Mouse (Mus musculus) MEL (cell line): ENCODE data around the gene Dmtf1. TPM values are rescaled to one million over a fixed set of nuclear protein-coding genes. Genes with fewer than 3 reads are reported as not detected.

Experiments used
- DNase-seq: peaks from one replicate; pipeline ENCODE4 v3.0.0; 2011; ENCODE audit warnings: low read depth, low spot score
- H3K27ac ChIP-seq: 2 replicates; pipeline ENCODE4 v1.5.1; 2012; ENCODE audit warnings: low read depth, mild to moderate bottlenecking, control low read depth, low read length, moderate library complexity; ENCODE audit not compliant: control insufficient read depth
- H3K27me3 ChIP-seq, 2 experiments: fragments of 150-350 bp in 1 of 2; sonication (generic) in 1 of 2; 2 replicates each; pipeline ENCODE4 v1.6.1; 2012; ENCODE audit warnings: low read length in 2 of 2, mild to moderate bottlenecking in 2 of 2, improper control_type of control experiment in 1 of 2, moderate library complexity in 1 of 2; ENCODE audit not compliant: insufficient read depth in 2 of 2, control insufficient read depth in 1 of 2
- H3K36me3 ChIP-seq, 2 experiments: 2 replicates each; pipeline ENCODE4 v1.6.1; 2012 to 2014; ENCODE audit warnings: low read length in 2 of 2, improper control_type of control experiment in 1 of 2, inconsistent platforms in 1 of 2, mild to moderate bottlenecking in 1 of 2; ENCODE audit not compliant: insufficient read depth in 2 of 2, control insufficient read depth in 1 of 2
- H3K4me1 ChIP-seq, 2 experiments: fragments of 150-350 bp in 1 of 2; sonication (generic) in 1 of 2; 2 replicates each; pipeline ENCODE4 v1.6.1; 2012; ENCODE audit warnings: low read length in 2 of 2, improper control_type of control experiment in 1 of 2, mild to moderate bottlenecking in 1 of 2; ENCODE audit not compliant: insufficient read depth in 2 of 2, control insufficient read depth in 1 of 2
- H3K4me3 ChIP-seq, 2 experiments: fragments of 150-350 bp in 1 of 2; sonication (generic) in 1 of 2; 2 replicates each; pipeline ENCODE4 v1.5.1; 2012; ENCODE audit warnings: low read depth in 2 of 2, low read length in 2 of 2, mild to moderate bottlenecking in 2 of 2, moderate library complexity in 2 of 2, control low read depth in 1 of 2, improper control_type of control experiment in 1 of 2; ENCODE audit not compliant: control insufficient read depth in 1 of 2, insufficient read depth in 1 of 2
- H3K79me2 ChIP-seq: 2 replicates; pipeline ENCODE4 v1.6.1; 2012; ENCODE audit warnings: mild to moderate bottlenecking, low read length, moderate library complexity; ENCODE audit not compliant: control insufficient read depth, poor library complexity, insufficient read depth
- H3K9ac ChIP-seq: 2 replicates; pipeline ENCODE4 v1.6.1; 2012; ENCODE audit warnings: low read depth, mild to moderate bottlenecking, control low read depth, low read length, moderate library complexity; ENCODE audit not compliant: control insufficient read depth, poor library complexity, severe bottlenecking
- H3K9me3 ChIP-seq: fragments of 150-350 bp; sonication (generic); replicated peaks from 2 replicates; pipeline ENCODE4 v1.6.1; 2012; ENCODE audit warnings: mild to moderate bottlenecking, low read length, improper control_type of control experiment, moderate library complexity; ENCODE audit not compliant: insufficient read depth
- EP300 ChIP-seq, 2 experiments: IDR thresholded peaks; 2 replicates each; pipeline ENCODE4 v1.6.1; 2011; ENCODE audit warnings: improper control_type of control experiment in 2 of 2, low read length in 2 of 2, low read depth in 1 of 2, mild to moderate bottlenecking in 1 of 2
- GABPA ChIP-seq: IDR thresholded peaks from 2 replicates; pipeline ENCODE4 v1.6.1; 2012; ENCODE audit warnings: low read depth, mild to moderate bottlenecking, inconsistent platforms, low read length, improper control_type of control experiment, moderate library complexity
- HCFC1 ChIP-seq: IDR thresholded peaks from 2 replicates; pipeline ENCODE4 v1.6.1; 2012; ENCODE audit warnings: low read depth, mild to moderate bottlenecking, inconsistent platforms, low read length, improper control_type of control experiment, moderate library complexity
- KAT2A ChIP-seq: conservative IDR thresholded peaks from 2 replicates; pipeline ENCODE4 v1.6.1; 2012; ENCODE audit warnings: low read depth, low read length, improper control_type of control experiment, inconsistent platforms
- MAFK ChIP-seq: IDR thresholded peaks from 2 replicates; pipeline ENCODE4 v1.6.1; 2011; ENCODE audit warnings: low read depth, mild to moderate bottlenecking, low read length, improper control_type of control experiment, borderline replicate concordance
- MEF2A ChIP-seq: IDR thresholded peaks from 2 replicates; pipeline ENCODE4 v1.6.1; 2014; ENCODE audit warnings: low read depth, mild to moderate bottlenecking, inconsistent platforms, low read length, improper control_type of control experiment; ENCODE audit not compliant: poor library complexity, insufficient replicate concordance, severe bottlenecking; ENCODE audit errors: extremely low read depth
- MXI1 ChIP-seq: IDR thresholded peaks from 2 replicates; pipeline ENCODE4 v1.6.1; 2011; ENCODE audit warnings: mild to moderate bottlenecking, low read depth, low read length, improper control_type of control experiment
- NELFE ChIP-seq: IDR thresholded peaks from 2 replicates; pipeline ENCODE4 v1.6.1; 2011; ENCODE audit warnings: low read depth, low read length, improper control_type of control experiment
- NRF1 ChIP-seq: IDR thresholded peaks from 2 replicates; pipeline ENCODE4 v1.6.1; 2014; ENCODE audit warnings: low read depth, mild to moderate bottlenecking, inconsistent platforms, low read length, improper control_type of control experiment, moderate library complexity; ENCODE audit not compliant: poor library complexity, insufficient read depth, severe bottlenecking
- POLR2A ChIP-seq, 2 experiments: IDR thresholded peaks; 2 replicates each; pipeline ENCODE4 v1.6.1; 2011 to 2012; ENCODE audit warnings: low read length in 2 of 2, mild to moderate bottlenecking in 2 of 2, control low read depth in 1 of 2, improper control_type of control experiment in 1 of 2, low read depth in 1 of 2, moderate library complexity in 1 of 2; ENCODE audit not compliant: control insufficient read depth in 1 of 2, insufficient read depth in 1 of 2, poor library complexity in 1 of 2
- POLR2AphosphoS2 ChIP-seq: IDR thresholded peaks from 2 replicates; pipeline ENCODE4 v1.6.1; 2011; ENCODE audit warnings: low read length, improper control_type of control experiment
- POLR2AphosphoS5 ChIP-seq: IDR thresholded peaks from 2 replicates; pipeline ENCODE4 v1.6.1; 2012; ENCODE audit warnings: low read depth, borderline replicate concordance, mild to moderate bottlenecking, inconsistent platforms, low read length, moderate library complexity, mixed read lengths
- UBTF ChIP-seq: IDR thresholded peaks from 2 replicates; pipeline ENCODE4 v1.6.1; 2012; ENCODE audit warnings: low read depth, mild to moderate bottlenecking, inconsistent platforms, low read length, improper control_type of control experiment, moderate library complexity, borderline replicate concordance; ENCODE audit not compliant: insufficient read depth
- polyA plus RNA-seq, 2 experiments: library from polyadenylated mRNA; stranded (reverse) in 1 of 2; unstranded in 1 of 2; fragments of >175 nt in 1 of 2; fragments of >200 nt in 1 of 2; gene quantifications; 2 replicates each; pipeline versions ENCODE4 v1.2.1 to v1.2.4; 2012; ENCODE audit warnings: low replicate concordance in 2 of 2, low read depth in 1 of 2; ENCODE audit not compliant: insufficient read length in 2 of 2, insufficient read depth in 1 of 2, missing spikeins in 1 of 2
- total RNA-seq: library from RNA; depleted of rRNA; stranded (reverse); fragments of 300-350 nt; gene quantifications from 2 replicates; pipeline ENCODE4 v1.2.3, GENCODE M21; 2012

Dmtf1 gene
- total and polyA plus RNA-seq, 3 experiments, result 18.7 to 78.4 (median 22.0) TPM

DNA sequence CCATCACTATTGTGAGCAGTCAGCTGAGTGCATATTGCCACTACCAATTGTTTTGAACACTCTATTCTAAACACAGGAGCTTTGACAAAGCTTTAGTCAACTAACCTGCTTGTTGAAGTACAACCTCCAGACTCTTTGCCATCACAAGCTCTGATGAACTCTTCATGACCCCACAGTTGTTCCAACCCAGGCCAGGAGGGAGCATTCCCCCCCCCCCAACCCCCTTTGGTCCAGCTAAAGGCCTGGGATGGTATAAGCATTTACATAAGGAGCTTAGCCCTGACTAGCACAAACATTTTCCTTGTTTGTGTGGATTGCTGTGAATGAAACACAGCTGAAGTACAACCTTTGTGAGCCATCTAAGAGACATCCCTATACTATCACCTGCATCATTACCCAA, 4.8 kb downstream of the Dmtf1 start:
- H3K9me3 ChIP-seq, result no peaks in the 10 kb centered on the region
- no peak overlapping the region for H3K4me3 ChIP-seq
- peaks cover 4 to 6% of the 10 kb centered on the region in 2 experiments; a peak in 3 of 4 replicates for H3K36me3 ChIP-seq
- peaks cover 28% of the 10 kb centered on the region for H3K79me2 ChIP-seq
- DNase-seq, result no peak
- H3K9ac ChIP-seq, result no peak overlapping the region
- TF ChIP-seq MXI1 (no peak), GABPA (no peak), NRF1 (no peak), HCFC1 (no peak), NELFE (no peak), KAT2A (no peak), MAFK (no peak)
- no peaks in the 10 kb centered on the region for H3K27me3 ChIP-seq
- no peaks in the 10 kb centered on the region; a peak in 1 of 4 replicates for H3K4me1 ChIP-seq
- H3K27ac ChIP-seq, result no peak overlapping the region

DNA sequence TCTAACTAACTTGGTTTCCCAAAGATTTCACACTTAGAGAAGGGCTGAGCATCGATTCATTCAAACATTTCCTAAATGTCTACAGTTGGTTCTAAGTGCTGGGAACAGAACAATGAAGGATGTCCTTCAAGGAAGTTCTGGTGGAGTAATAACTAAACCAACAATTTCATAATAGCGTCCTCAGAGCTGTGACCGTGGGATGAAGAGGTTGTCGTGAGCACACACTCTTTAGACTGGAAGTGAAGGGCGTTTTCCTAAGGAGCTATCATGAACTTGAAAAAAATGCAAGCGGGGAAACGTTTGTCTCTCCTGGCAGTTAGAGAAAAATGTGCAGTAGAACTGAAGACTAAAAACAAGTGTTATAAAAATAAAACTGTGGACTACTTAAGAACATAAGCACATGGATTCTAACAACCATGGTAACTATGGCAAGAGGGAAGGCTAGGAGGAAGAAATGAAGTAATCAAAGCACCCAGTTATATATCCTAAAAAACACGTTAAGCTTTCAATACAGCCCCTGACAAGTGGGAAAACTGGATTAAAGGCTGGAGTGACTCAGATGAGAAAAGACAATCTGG, 12.2 kb downstream of the Dmtf1 start:
- TF ChIP-seq POLR2AphosphoS2 (no peak), NELFE (no peak), MEF2A (no peak), EP300 (IDR thresholded peaks at IDR 0.05; ENCODE audit: low read depth in 1 of 2, low read length in 2 of 2) (no peak), POLR2AphosphoS5 (no peak), UBTF (no peak)
- Histone ChIP-seq H3K79me2 (0 out of 2 replicates have a peak, but pooled peaks cover 2% of the 10 kb centered on the region), H3K27ac (no peak overlapping the region), H3K9me3 (no peaks in the 10 kb centered on the region), H3K36me3 (peaks cover 0 to 15% of the 10 kb centered on the region in 2 experiments; a peak in 2 of 4 replicates), H3K9ac (no peak overlapping the region), H3K4me1 (no peaks in the 10 kb centered on the region), H3K4me3 (no peak overlapping the region), H3K27me3 (no peaks in the 10 kb centered on the region)
- DNase-seq, result no peak

- peaks cover 0 to 28% of the 10 kb centered on the region in 2 experiments; a peak in 3 of 4 replicates for H3K36me3 ChIP-seq
- H3K27me3 ChIP-seq, result no peaks in the 10 kb centered on the region
- H3K27ac ChIP-seq, result no peak overlapping the region
- DNase-seq, result peak; percentile 27
- no peak for TF ChIP-seq POLR2A (IDR thresholded peaks at IDR 0.05; ENCODE audit: control insufficient read depth in 1 of 2, insufficient read depth in 1 of 2, low read depth in 1 of 2, low read length in 2 of 2, poor library complexity in 1 of 2)
- peak; percentile 76 for TF ChIP-seq MAFK
- no peaks in the 10 kb centered on the region for H3K79me2 ChIP-seq
- no peaks in the 10 kb centered on the region for H3K9me3 ChIP-seq
- no peaks in the 10 kb centered on the region for H3K4me1 ChIP-seq
- no peak overlapping the region for H3K4me3 ChIP-seq
- no peak overlapping the region for H3K9ac ChIP-seq
Measured at GRCm38 (mm10) chr5:9142376-9142775, 19.2 kb downstream of the Dmtf1 start.
